Mouse (Mus musculus): ENCODE data around the gene Zdhhc14. TPM values are rescaled to one million over a fixed set of nuclear protein-coding genes. Genes with fewer than 3 reads are reported as not detected.

Gene Zdhhc14
- polyA plus RNA-seq, 1 experiment from 2014 or later = 0.99 TPM

- Histone ChIP-seq H3K27me3 (ENCODE audit: control insufficient read depth, insufficient read depth, low read length) (no peaks in the 10 kb centered on the region), H3K4me2 (ENCODE audit: low read depth, low read length) (no peak overlapping the region), H3K9me3 (replicated peaks; ENCODE audit: control insufficient read depth, low read length) (no peaks in the 10 kb centered on the region), H3K4me1 (ENCODE audit: control insufficient read depth, insufficient read depth, low read length) (no peaks in the 10 kb centered on the region), H3K9ac (ENCODE audit: low read length) (no peak overlapping the region), H3K36me3 (ENCODE audit: control insufficient read depth, insufficient read depth, low read length) (no peaks in the 10 kb centered on the region), H3K4me3 (replicated peaks; ENCODE audit: low read length) (no peak overlapping the region), H3K27ac (ENCODE audit: low read length) (no peak overlapping the region)
- 58% methylated on average over 8 of the region's 8 CpGs for WGBS
- ATAC-seq (ENCODE audit: insufficient read depth, low FRiP score) = no peak
Observed at GRCm38 (mm10) chr17:5600505-5601027, 108.2 kb downstream of the Zdhhc14 start.

- no peaks in the 10 kb centered on the region for H3K9me3 ChIP-seq (replicated peaks; ENCODE audit: control insufficient read depth, low read length)
- H3K9ac ChIP-seq (ENCODE audit: low read length) = no peak overlapping the region
- H3K4me1 ChIP-seq (ENCODE audit: control insufficient read depth, insufficient read depth, low read length) = peaks cover 5% of the 10 kb centered on the region
- no peak overlapping the region for H3K27ac ChIP-seq (ENCODE audit: low read length)
- no peaks in the 10 kb centered on the region for H3K36me3 ChIP-seq (ENCODE audit: control insufficient read depth, insufficient read depth, low read length)
- no peak for ATAC-seq (ENCODE audit: insufficient read depth, low FRiP score)
- no peak overlapping the region for H3K4me2 ChIP-seq (ENCODE audit: low read depth, low read length)
- H3K4me3 ChIP-seq (replicated peaks; ENCODE audit: low read length) = no peak overlapping the region
- no peaks in the 10 kb centered on the region for H3K27me3 ChIP-seq (ENCODE audit: control insufficient read depth, insufficient read depth, low read length)
- WGBS = 80% methylated on average over 6 of the region's 6 CpGs
Observed at GRCm38 (mm10) chr17:5601953-5602352, 109.6 kb downstream of the Zdhhc14 start.

- Histone ChIP-seq H3K36me3 (ENCODE audit: control insufficient read depth, insufficient read depth, low read length) (no peaks in the 10 kb centered on the region), H3K9me3 (replicated peaks; ENCODE audit: control insufficient read depth, low read length) (no peaks in the 10 kb centered on the region), H3K4me3 (replicated peaks; ENCODE audit: low read length) (no peak overlapping the region), H3K9ac (ENCODE audit: low read length) (no peak overlapping the region), H3K27me3 (ENCODE audit: control insufficient read depth, insufficient read depth, low read length) (no peaks in the 10 kb centered on the region), H3K27ac (ENCODE audit: low read length) (no peak overlapping the region), H3K4me2 (ENCODE audit: low read depth, low read length) (no peak overlapping the region), H3K4me1 (ENCODE audit: control insufficient read depth, insufficient read depth, low read length) (peaks cover 5% of the 10 kb centered on the region)
- ATAC-seq (ENCODE audit: insufficient read depth, low FRiP score) = no peak; the same call in 1 of the 2 replicates
- 54% methylated on average over 8 of the region's 8 CpGs for WGBS
Observed at GRCm38 (mm10) chr17:5606151-5606591, 113.8 kb downstream of the Zdhhc14 start.

DNA sequence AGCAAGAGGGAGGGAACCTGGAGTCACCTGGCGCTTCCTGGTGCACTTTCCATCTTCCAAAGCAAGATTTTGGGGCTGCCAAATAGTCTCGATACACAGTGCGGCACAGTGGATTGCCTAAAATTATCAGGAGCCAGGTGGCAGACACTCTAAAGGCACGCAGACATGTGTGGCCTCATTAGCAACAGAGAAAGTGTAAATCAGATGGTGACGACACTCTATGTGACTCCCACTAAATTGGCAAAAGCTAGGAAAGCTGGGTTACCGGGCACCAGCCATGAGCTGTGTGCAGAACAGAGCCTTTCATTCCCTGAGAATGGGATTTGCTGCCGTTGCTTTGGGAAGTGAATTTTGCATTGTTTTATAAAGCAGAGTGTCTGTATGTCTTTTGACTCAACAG is 115.0 kb downstream of the Zdhhc14 start:
- no peak for ATAC-seq (ENCODE audit: insufficient read depth, low FRiP score)
- Histone ChIP-seq H3K27me3 (ENCODE audit: control insufficient read depth, insufficient read depth, low read length) (no peaks in the 10 kb centered on the region), H3K9ac (ENCODE audit: low read length) (no peak overlapping the region), H3K9me3 (replicated peaks; ENCODE audit: control insufficient read depth, low read length) (no peaks in the 10 kb centered on the region), H3K4me1 (ENCODE audit: control insufficient read depth, insufficient read depth, low read length) (peaks cover 5% of the 10 kb centered on the region), H3K36me3 (ENCODE audit: control insufficient read depth, insufficient read depth, low read length) (no peaks in the 10 kb centered on the region), H3K4me2 (ENCODE audit: low read depth, low read length) (no peak overlapping the region), H3K4me3 (replicated peaks; ENCODE audit: low read length) (no peak overlapping the region), H3K27ac (ENCODE audit: low read length) (no peak overlapping the region)
- WGBS = 88% methylated on average over 7 of the region's 7 CpGs

GRCm38 (mm10) chr17:5609875-5610552 is 117.7 kb downstream of the Zdhhc14 start:
- H3K27me3 ChIP-seq (ENCODE audit: control insufficient read depth, insufficient read depth, low read length) = no peaks in the 10 kb centered on the region
- WGBS = 76% methylated on average over 4 of the region's 4 CpGs
- ATAC-seq (ENCODE audit: insufficient read depth, low FRiP score) = no peak
- no peak overlapping the region for H3K27ac ChIP-seq (ENCODE audit: low read length)
- H3K4me3 ChIP-seq (replicated peaks; ENCODE audit: low read length) = no peak overlapping the region
- H3K4me1 ChIP-seq (ENCODE audit: control insufficient read depth, insufficient read depth, low read length) = peaks cover 11% of the 10 kb centered on the region
- no peak overlapping the region for H3K4me2 ChIP-seq (ENCODE audit: low read depth, low read length)
- no peaks in the 10 kb centered on the region for H3K36me3 ChIP-seq (ENCODE audit: control insufficient read depth, insufficient read depth, low read length)
- no peak overlapping the region for H3K9ac ChIP-seq (ENCODE audit: low read length)
- H3K9me3 ChIP-seq (replicated peaks; ENCODE audit: control insufficient read depth, low read length) = no peaks in the 10 kb centered on the region

- 66% methylated on average over 4 of the region's 4 CpGs for WGBS
- no peak for ATAC-seq (ENCODE audit: insufficient read depth, low FRiP score)
Observed at GRCm38 (mm10) chr17:5612236-5612635, 119.9 kb downstream of the Zdhhc14 start.

DNA sequence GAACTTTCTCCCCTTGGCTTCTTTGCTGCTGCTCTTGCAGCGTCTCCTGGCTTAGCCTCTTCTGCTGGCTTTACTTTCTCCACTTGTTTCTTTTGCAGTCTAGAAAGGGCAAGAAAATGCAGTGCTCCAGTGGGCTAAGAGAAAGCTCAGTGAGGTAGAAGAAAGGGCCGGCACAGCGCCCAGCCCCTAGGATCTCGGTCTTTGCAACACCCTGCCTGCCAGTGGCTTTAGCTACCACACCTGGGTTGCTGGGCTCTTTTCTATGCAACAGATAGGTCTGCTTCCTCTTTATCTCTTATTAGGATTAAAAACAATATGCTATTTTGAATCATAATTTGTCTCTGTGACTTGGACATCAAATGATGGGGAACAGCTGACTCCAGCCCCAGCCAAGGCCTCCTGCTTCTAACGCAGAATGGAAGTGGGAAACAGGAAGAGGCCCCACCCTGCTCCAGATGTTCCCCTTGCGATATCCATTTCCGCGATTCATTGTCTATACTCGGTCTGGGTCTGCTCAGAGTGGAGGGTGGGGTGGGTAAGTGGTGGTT is 122.5 kb downstream of the Zdhhc14 start:
- Histone ChIP-seq H3K4me1 (ENCODE audit: control insufficient read depth, insufficient read depth, low read length) (peaks cover 11% of the 10 kb centered on the region), H3K27me3 (ENCODE audit: control insufficient read depth, insufficient read depth, low read length) (no peaks in the 10 kb centered on the region), H3K9ac (ENCODE audit: low read length) (no peak overlapping the region), H3K27ac (ENCODE audit: low read length) (peak overlapping the region; percentile 76), H3K4me3 (replicated peaks; ENCODE audit: low read length) (no peak overlapping the region), H3K9me3 (replicated peaks; ENCODE audit: control insufficient read depth, low read length) (no peaks in the 10 kb centered on the region), H3K36me3 (ENCODE audit: control insufficient read depth, insufficient read depth, low read length) (no peaks in the 10 kb centered on the region), H3K4me2 (ENCODE audit: low read depth, low read length) (0 out of 2 replicates have a peak overlapping the region, but pooled peaks have one; percentile 2)
- 45% methylated on average over 9 of the region's 9 CpGs for WGBS
- peak; percentile 82 for ATAC-seq (ENCODE audit: insufficient read depth, low FRiP score)

More at GRCm38 (mm10) chr17:5612236-5612635, 119.9 kb downstream of the Zdhhc14 start:
- H3K4me1 ChIP-seq (ENCODE audit: control insufficient read depth, insufficient read depth, low read length) = peaks cover 11% of the 10 kb centered on the region
- H3K36me3 ChIP-seq (ENCODE audit: control insufficient read depth, insufficient read depth, low read length) = no peaks in the 10 kb centered on the region
- no peak overlapping the region for H3K9ac ChIP-seq (ENCODE audit: low read length)
- no peak overlapping the region for H3K4me3 ChIP-seq (replicated peaks; ENCODE audit: low read length)
- no peaks in the 10 kb centered on the region for H3K27me3 ChIP-seq (ENCODE audit: control insufficient read depth, insufficient read depth, low read length)
- H3K4me2 ChIP-seq (ENCODE audit: low read depth, low read length) = no peak overlapping the region
- H3K27ac ChIP-seq (ENCODE audit: low read length) = no peak overlapping the region
- H3K9me3 ChIP-seq (replicated peaks; ENCODE audit: control insufficient read depth, low read length) = no peaks in the 10 kb centered on the region

DNA sequence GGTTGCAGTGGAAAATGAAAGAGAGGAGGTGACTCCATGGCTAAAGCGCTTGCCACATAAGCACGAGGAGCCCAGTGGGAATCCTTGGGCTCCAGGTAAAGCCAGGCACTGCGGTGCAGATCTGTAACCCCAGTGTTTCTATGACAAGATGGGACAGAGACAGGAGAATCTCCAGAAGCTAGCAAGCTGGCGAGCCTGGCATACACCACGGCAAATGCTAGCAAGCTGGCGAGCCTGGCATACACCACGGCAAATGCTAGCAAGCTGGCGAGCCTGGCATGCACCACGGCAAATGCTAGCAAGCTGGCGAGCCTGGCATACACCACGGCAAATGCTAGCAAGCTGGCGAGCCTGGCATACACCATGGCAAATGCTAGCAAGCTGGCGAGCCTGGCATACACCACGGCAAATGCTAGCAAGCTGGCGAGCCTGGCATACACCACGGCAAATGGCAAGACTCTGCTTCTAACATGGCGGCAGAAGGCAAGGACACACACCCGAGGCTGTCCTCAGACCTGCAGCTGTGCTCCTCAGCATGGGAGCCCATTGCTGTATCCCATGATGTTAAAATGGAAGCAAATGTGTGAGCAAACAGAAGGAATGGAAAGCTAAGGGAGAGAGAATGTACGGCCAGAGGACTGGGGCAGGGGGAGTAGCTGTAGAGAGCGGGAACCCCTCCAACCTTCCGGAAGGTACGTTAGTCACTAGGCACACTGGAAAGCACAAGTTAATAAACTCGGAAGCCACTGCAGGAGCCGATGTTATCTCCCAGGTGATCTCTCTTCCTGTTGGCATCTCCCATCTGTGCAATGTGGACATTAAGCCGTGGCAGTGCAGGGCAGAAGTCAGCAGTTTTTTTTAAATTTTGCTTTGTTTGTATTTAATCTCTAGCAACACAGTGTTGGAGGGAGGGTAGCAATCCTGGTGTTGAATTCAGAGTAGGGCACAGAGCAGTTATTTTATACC is 129.6 kb downstream of the Zdhhc14 start:
- Histone ChIP-seq H3K4me1 (ENCODE audit: control insufficient read depth, insufficient read depth, low read length) (peaks cover 2% of the 10 kb centered on the region; the same call in 1 of the 2 replicates), H3K27me3 (ENCODE audit: control insufficient read depth, insufficient read depth, low read length) (no peaks in the 10 kb centered on the region), H3K36me3 (ENCODE audit: control insufficient read depth, insufficient read depth, low read length) (no peaks in the 10 kb centered on the region), H3K4me2 (ENCODE audit: low read depth, low read length) (no peak overlapping the region), H3K9ac (ENCODE audit: low read length) (no peak overlapping the region), H3K4me3 (replicated peaks; ENCODE audit: low read length) (no peak overlapping the region), H3K27ac (ENCODE audit: low read length) (no peak overlapping the region), H3K9me3 (replicated peaks; ENCODE audit: control insufficient read depth, low read length) (no peaks in the 10 kb centered on the region)
- WGBS = 83% methylated on average over 25 of the region's 25 CpGs
- ATAC-seq (ENCODE audit: insufficient read depth, low FRiP score) = no peak

Data from stomach, embryonic 16.5 days (tissue).